Mouse (Mus musculus): ENCODE measurements around the gene Parvb.
A peak's percentile ranks its signal among the peaks of the same experiment; 100 is the strongest.

The Parvb gene

GRCm38 (mm10) chr15:84231721-84232561, at the start of gene Parvb:
TSS of gene Parvb (plus strand) at chr15:84232043.
- DNase-seq (ENCODE audit: low spot score): peak; percentile 63

- no peak for DNase-seq (ENCODE audit: low spot score)
Measured at GRCm38 (mm10) chr15:84183967-84184366, 47.9 kb upstream of the Parvb start.

GRCm38 (mm10) chr15:84186196-84186595, 45.6 kb upstream of the Parvb start:
- no peak for DNase-seq (ENCODE audit: low spot score)

GRCm38 (mm10) chr15:84188887-84189530, 42.8 kb upstream of the Parvb start:
- no peak for DNase-seq (ENCODE audit: low spot score)

- DNase-seq (ENCODE audit: low spot score): no peak
Measured at GRCm38 (mm10) chr15:84189881-84190280, 42.0 kb upstream of the Parvb start.

- no peak for DNase-seq (ENCODE audit: low spot score)
Measured at GRCm38 (mm10) chr15:84191724-84192057, 40.2 kb upstream of the Parvb start.

- peak; percentile 88 for DNase-seq (ENCODE audit: low spot score)
Measured at GRCm38 (mm10) chr15:84192058-84192791, 39.6 kb upstream of the Parvb start, which contains the start of gene Samm50. TSS of gene Samm50 (plus strand) at chr15:84192241.

GRCm38 (mm10) chr15:84196486-84197165, 35.2 kb upstream of the Parvb start:
- DNase-seq (ENCODE audit: low spot score): no peak

GRCm38 (mm10) chr15:84207327-84207726, 24.5 kb upstream of the Parvb start:
- no peak for DNase-seq (ENCODE audit: low spot score)

GRCm38 (mm10) chr15:84209517-84210412, 22.1 kb upstream of the Parvb start:
- no peak for DNase-seq (ENCODE audit: low spot score)

- no peak for DNase-seq (ENCODE audit: low spot score)
Measured at GRCm38 (mm10) chr15:84210461-84210860, 21.4 kb upstream of the Parvb start.

- DNase-seq (ENCODE audit: low spot score): no peak
Measured at GRCm38 (mm10) chr15:84210941-84211340, 20.9 kb upstream of the Parvb start.

GRCm38 (mm10) chr15:84211564-84211963, 20.3 kb upstream of the Parvb start:
- DNase-seq (ENCODE audit: low spot score): no peak

GRCm38 (mm10) chr15:84212031-84212755, 19.6 kb upstream of the Parvb start:
- peak; percentile 94 for DNase-seq (ENCODE audit: low spot score)

GRCm38 (mm10) chr15:84212756-84213105, 19.1 kb upstream of the Parvb start:
- DNase-seq (ENCODE audit: low spot score): no peak

GRCm38 (mm10) chr15:84213162-84213739, 18.6 kb upstream of the Parvb start:
- DNase-seq (ENCODE audit: low spot score): no peak

GRCm38 (mm10) chr15:84214476-84214875, 17.4 kb upstream of the Parvb start:
- no peak for DNase-seq (ENCODE audit: low spot score)

- DNase-seq (ENCODE audit: low spot score): no peak
Measured at GRCm38 (mm10) chr15:84215273-84215672, 16.6 kb upstream of the Parvb start.

- DNase-seq (ENCODE audit: low spot score): no peak
Measured at GRCm38 (mm10) chr15:84216026-84216425, 15.8 kb upstream of the Parvb start.

GRCm38 (mm10) chr15:84216461-84217084, 15.3 kb upstream of the Parvb start:
- DNase-seq (ENCODE audit: low spot score): no peak
